Mouse (Mus musculus) lung, postnatal 0 days (tissue): ENCODE results near the gene Fstl4. TPM values are rescaled to one million over a fixed set of nuclear protein-coding genes. Genes with fewer than 3 reads are reported as not detected.

Experiments used
- ATAC-seq: fragments of 200-750 bp; cut with Nextera tagmentation; 2 replicates; pipeline ENCODE4 v1.8.0; 2017; ENCODE audit warnings: moderate library complexity
- DNase-seq: peaks from one replicate; pipeline ENCODE4 v3.0.0-alpha.2; 2016; ENCODE audit warnings: low spot score
- H3K27ac ChIP-seq: fragments of 300-500 bp; sonication (generic); 2 replicates; pipeline ENCODE4 v1.5.1; 2014; ENCODE audit warnings: antibody characterized with exemption, mild to moderate bottlenecking, low read length, mixed read lengths
- H3K27me3 ChIP-seq: fragments of 300-500 bp; sonication (generic); replicated peaks from 2 replicates; pipeline ENCODE4 v1.6.1; 2014; ENCODE audit warnings: low read length, mixed read lengths; ENCODE audit not compliant: insufficient read depth
- H3K36me3 ChIP-seq: fragments of 300-500 bp; sonication (generic); 2 replicates; pipeline ENCODE4 v1.6.1; 2014; ENCODE audit warnings: low read length, mixed read lengths; ENCODE audit not compliant: insufficient read depth
- H3K4me1 ChIP-seq: fragments of 300-500 bp; sonication (generic); 2 replicates; pipeline ENCODE4 v1.6.1; 2014; ENCODE audit warnings: antibody characterized with exemption, low read depth, low read length, mixed read lengths; ENCODE audit not compliant: insufficient read depth
- H3K4me2 ChIP-seq: fragments of 300-500 bp; sonication (generic); replicated peaks from 2 replicates; pipeline ENCODE4 v1.6.1; 2014; ENCODE audit warnings: low read depth, mild to moderate bottlenecking, low read length, moderate library complexity, mixed read lengths
- H3K4me3 ChIP-seq: fragments of 300-500 bp; sonication (generic); 2 replicates; pipeline ENCODE4 v1.5.1; 2014; ENCODE audit warnings: low read depth, low read length
- H3K9ac ChIP-seq: fragments of 300-500 bp; sonication (generic); replicated peaks from 2 replicates; pipeline ENCODE4 v1.6.1; 2014; ENCODE audit warnings: low read depth, mild to moderate bottlenecking
- H3K9me3 ChIP-seq: fragments of 300-500 bp; sonication (generic); 2 replicates; pipeline ENCODE4 v1.6.1; 2016; ENCODE audit warnings: low read length, mixed read lengths
- CTCF ChIP-seq: IDR thresholded peaks from 2 replicates; pipeline ENCODE4 v1.5.1; 2016; ENCODE audit warnings: antibody characterized with exemption, mild to moderate bottlenecking
- EP300 ChIP-seq: IDR thresholded peaks from 2 replicates; pipeline ENCODE4 v1.6.1; 2016; ENCODE audit warnings: antibody characterized with exemption, mild to moderate bottlenecking, control low read depth
- WGBS: fragments of 180-500 bp; shearing (Covaris S2); extraction: QIAGEN DNeasy Blood & Tissue Kit; methylation state at CpG from one replicate; pipeline ENCODE4 v1.1.7; 2014; 5-methylcytosine and 5-hydroxymethylcytosine counted together
- polyA plus RNA-seq: library from polyadenylated mRNA; unstranded; fragments of >200 nt; fragmentation: Nextera tagmentation; extraction: Ambion mirVana; gene quantifications from 2 replicates; pipeline ENCODE4 v1.2.1, GENCODE M21; 2015

Fstl4 gene
- polyA plus RNA-seq, 1 experiment from 2014 or later = 2.9 TPM

GRCm38 (mm10) chr11:53231836-53232235 lies 467.4 kb downstream of the Fstl4 start:
- Histone ChIP-seq H3K4me2 (no peak overlapping the region), H3K4me3 (no peak overlapping the region), H3K9me3 (no peaks in the 10 kb centered on the region), H3K27ac (no peak overlapping the region), H3K4me1 (no peaks in the 10 kb centered on the region), H3K9ac (no peak overlapping the region), H3K27me3 (no peaks in the 10 kb centered on the region), H3K36me3 (no peaks in the 10 kb centered on the region)
- DNase-seq = no peak
- no peak for TF ChIP-seq CTCF
- TF ChIP-seq EP300 = no peak
- no peak for ATAC-seq
- WGBS = 83% methylated on average over 5 of the region's 5 CpGs

DNA sequence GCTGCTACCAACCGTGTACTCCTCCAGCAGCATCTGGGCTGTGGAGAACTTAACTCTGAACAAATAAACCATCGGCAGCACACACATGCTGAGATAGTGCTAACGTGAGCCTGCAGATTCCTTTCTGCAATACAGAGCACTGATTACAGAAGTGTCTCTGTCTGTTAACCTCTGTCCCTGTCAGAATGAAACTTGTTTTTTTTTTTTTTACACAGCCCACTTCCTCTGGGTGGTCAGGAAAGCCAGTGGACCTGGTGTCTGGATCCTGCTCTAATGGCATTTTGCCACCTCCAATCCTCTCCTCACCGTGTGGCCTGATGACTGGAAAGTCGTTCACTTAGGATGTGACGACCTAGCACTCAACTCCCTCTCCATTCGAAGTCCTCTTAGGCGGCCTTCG lies 469.2 kb downstream of the Fstl4 start:
- Histone ChIP-seq H3K4me1 (no peaks in the 10 kb centered on the region), H3K4me3 (no peak overlapping the region), H3K36me3 (no peaks in the 10 kb centered on the region), H3K4me2 (no peak overlapping the region), H3K27me3 (no peaks in the 10 kb centered on the region), H3K9me3 (no peaks in the 10 kb centered on the region), H3K27ac (no peak overlapping the region), H3K9ac (no peak overlapping the region)
- TF ChIP-seq EP300 (no peak), CTCF (no peak)
- WGBS = 38% methylated on average over 9 of the region's 9 CpGs
- DNase-seq (no peak), ATAC-seq (no peak)
